Mouse (Mus musculus): ENCODE measurements around the gene Ap2m1.

DNA sequence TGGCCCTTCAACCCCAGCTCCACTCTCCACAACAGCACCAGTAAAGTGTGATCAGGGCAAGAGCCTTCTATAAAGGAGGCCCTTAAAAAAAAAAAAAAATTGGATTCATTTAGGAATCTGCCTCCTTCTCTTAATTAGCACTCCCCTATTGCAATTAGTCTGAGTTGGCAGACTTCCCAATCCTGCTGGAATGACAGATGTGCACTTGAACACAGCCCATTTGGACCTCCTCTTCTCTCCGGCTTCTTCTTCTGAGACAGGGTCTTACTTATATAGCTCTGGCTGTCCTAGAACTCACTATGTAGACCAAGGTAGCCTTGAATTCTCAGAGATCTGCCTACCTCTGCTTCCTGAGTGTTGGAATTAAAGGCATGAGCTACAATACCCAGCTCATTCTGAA is 5.9 kb upstream of the Ap2m1 start:
- TF ChIP-seq TAL1 (IDR thresholded peaks at IDR 0.05; ENCODE audit: low read length) (no peak), GATA1 (IDR thresholded peaks at IDR 0.05; ENCODE audit: low read length) (no peak)

Data from erythroblast, embryonic 14.5 days (primary cell).